Mouse (Mus musculus) lung, embryonic 16.5 days (tissue): Measurements from ENCODE around the gene Rsrc2. TPM values are rescaled to one million over a fixed set of nuclear protein-coding genes. Genes with fewer than 3 reads are reported as not detected.
"Not testable (repeated sequence)": the region's sequence is repeated elsewhere in the genome, so short reads cannot be mapped to it uniquely, and the experiment has no call there.

ENCODE experiments used
- ATAC-seq: fragments of 200-750 bp; cut with Nextera tagmentation; 2 replicates; pipeline ENCODE4 v1.8.0; 2017; ENCODE audit warnings: low read depth, mild to moderate bottlenecking, moderate library complexity
- H3K27ac ChIP-seq: fragments of 300-500 bp; sonication (generic); 2 replicates; pipeline ENCODE4 v1.5.1; 2014; ENCODE audit warnings: mild to moderate bottlenecking, control low read depth, low read length
- H3K27me3 ChIP-seq: fragments of 300-500 bp; sonication (generic); 2 replicates; pipeline ENCODE4 v1.6.1; 2014; ENCODE audit warnings: low read depth, low read length, mixed read lengths; ENCODE audit not compliant: control insufficient read depth, insufficient read depth
- H3K36me3 ChIP-seq: fragments of 300-500 bp; sonication (generic); 2 replicates; pipeline ENCODE4 v1.6.1; 2014; ENCODE audit warnings: low read length; ENCODE audit not compliant: control insufficient read depth, insufficient read depth
- H3K4me1 ChIP-seq: fragments of 300-500 bp; sonication (generic); replicated peaks from 2 replicates; pipeline ENCODE4 v1.6.1; 2014; ENCODE audit warnings: low read length, mixed read lengths; ENCODE audit not compliant: control insufficient read depth, insufficient read depth
- H3K4me2 ChIP-seq: fragments of 300-500 bp; sonication (generic); 2 replicates; pipeline ENCODE4 v1.6.1; 2014; ENCODE audit warnings: low read depth, low read length, control low read depth
- H3K4me3 ChIP-seq: fragments of 300-500 bp; sonication (generic); 2 replicates; pipeline ENCODE4 v1.5.1; 2014; ENCODE audit warnings: mild to moderate bottlenecking, low read length, control low read depth
- H3K9ac ChIP-seq: fragments of 300-500 bp; sonication (generic); 2 replicates; pipeline ENCODE4 v1.6.1; 2014; ENCODE audit warnings: low read length, control low read depth
- H3K9me3 ChIP-seq: fragments of 300-500 bp; sonication (generic); 2 replicates; pipeline ENCODE4 v1.6.1; 2016; ENCODE audit warnings: low read length; ENCODE audit not compliant: control insufficient read depth
- WGBS: fragments of 180-500 bp; shearing (Covaris S2); extraction: QIAGEN DNeasy Blood & Tissue Kit; methylation state at CpG from one replicate; pipeline ENCODE4 v1.1.7; 2014; 5-methylcytosine and 5-hydroxymethylcytosine counted together
- polyA plus RNA-seq: library from polyadenylated mRNA; unstranded; fragments of >200 nt; fragmentation: Nextera tagmentation; extraction: Ambion mirVana; gene quantifications from 2 replicates; pipeline ENCODE4 v1.2.1, GENCODE M21; 2015

Rsrc2 gene
- polyA plus RNA-seq, 1 experiment from 2014 or later = 116 TPM

- 0 out of 2 replicates have a peak overlapping the region, but pooled peaks have one; percentile 24 for H3K27ac ChIP-seq
- 16% methylated on average over 7 of the region's 7 CpGs for WGBS
- H3K4me2 ChIP-seq = peak overlapping the region; percentile 84
- H3K36me3 ChIP-seq = peaks cover 19% of the 10 kb centered on the region
- H3K27me3 ChIP-seq = no peaks in the 10 kb centered on the region
- H3K4me3 ChIP-seq = peak overlapping the region; percentile 86
- no peak for ATAC-seq
- H3K9me3 ChIP-seq = no peaks in the 10 kb centered on the region
- H3K9ac ChIP-seq = peak overlapping the region; percentile 64
- H3K4me1 ChIP-seq = peaks cover 18% of the 10 kb centered on the region
Measured at GRCm38 (mm10) chr5:123747604-123748003, 1.6 kb downstream of the Rsrc2 start.

GRCm38 (mm10) chr5:123746253-123746652 is 3.0 kb downstream of the Rsrc2 start:
- no peaks in the 10 kb centered on the region for H3K9me3 ChIP-seq
- H3K4me1 ChIP-seq = peaks cover 18% of the 10 kb centered on the region
- no peak overlapping the region for H3K4me3 ChIP-seq
- 0 out of 2 replicates have a peak overlapping the region, but pooled peaks have one; percentile 13 for H3K4me2 ChIP-seq
- H3K36me3 ChIP-seq = peaks cover 24% of the 10 kb centered on the region
- no peak for ATAC-seq
- no peak overlapping the region for H3K27ac ChIP-seq
- H3K27me3 ChIP-seq = no peaks in the 10 kb centered on the region
- H3K9ac ChIP-seq = no peak overlapping the region

DNA sequence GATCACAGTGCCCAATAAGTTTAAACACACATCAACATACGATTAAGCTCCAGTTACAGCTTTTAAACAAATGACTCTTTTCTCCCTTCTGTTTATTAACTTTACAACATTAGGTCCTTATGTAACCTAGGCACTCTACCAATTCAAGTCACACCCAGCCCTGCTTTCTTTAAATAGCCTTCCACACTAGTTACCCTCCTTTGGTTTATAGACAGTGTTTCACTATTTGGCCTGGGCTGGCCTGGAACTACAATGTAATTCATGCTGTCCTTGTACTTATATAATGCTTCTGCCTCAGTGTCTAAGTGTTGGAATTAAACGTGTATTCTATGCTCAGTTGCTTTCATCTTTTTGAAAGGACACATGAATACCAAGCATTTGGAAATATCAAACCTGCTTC is 4.9 kb downstream of the Rsrc2 start:
- H3K27me3 ChIP-seq = no peaks in the 10 kb centered on the region
- peaks cover 30% of the 10 kb centered on the region for H3K36me3 ChIP-seq
- H3K4me2 ChIP-seq = no peak overlapping the region
- H3K9me3 ChIP-seq = no peaks in the 10 kb centered on the region
- no peak overlapping the region for H3K27ac ChIP-seq
- ATAC-seq = no peak
- 79% methylated on average over 2 of the region's 2 CpGs for WGBS
- H3K4me1 ChIP-seq = peaks cover 12% of the 10 kb centered on the region
- H3K4me3 ChIP-seq = no peak overlapping the region
- no peak overlapping the region for H3K9ac ChIP-seq

GRCm38 (mm10) chr5:123730981-123731380 is 18.2 kb downstream of the Rsrc2 start:
- no peak overlapping the region for H3K4me3 ChIP-seq
- H3K27me3 ChIP-seq = no peaks in the 10 kb centered on the region
- no peaks in the 10 kb centered on the region for H3K9me3 ChIP-seq
- no peak overlapping the region for H3K4me2 ChIP-seq
- no peak overlapping the region for H3K9ac ChIP-seq
- 99% methylated on average over 2 of the region's 2 CpGs for WGBS
- H3K27ac ChIP-seq = no peak overlapping the region
- peaks cover 52% of the 10 kb centered on the region for H3K36me3 ChIP-seq
- no peak for ATAC-seq
- no peaks in the 10 kb centered on the region for H3K4me1 ChIP-seq

DNA sequence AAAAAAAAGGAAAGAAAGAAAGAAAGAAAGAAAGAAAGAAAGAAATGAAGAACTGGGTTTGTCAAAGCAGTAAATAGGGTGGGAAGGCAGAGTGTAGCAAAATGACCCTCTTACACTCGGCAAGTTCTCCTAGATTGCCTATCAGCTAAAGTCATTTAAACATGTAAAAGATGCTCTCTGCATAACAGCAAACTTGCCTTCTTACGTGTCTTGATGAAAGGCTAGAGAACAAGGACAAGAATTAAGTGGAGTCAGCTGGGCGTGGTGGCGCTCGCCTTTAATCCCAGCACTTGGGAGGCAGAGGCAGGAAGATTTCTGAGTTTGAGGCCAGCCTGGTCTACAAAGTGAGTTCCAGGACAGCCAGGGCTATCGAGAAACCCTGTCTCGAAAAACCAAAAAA is 25.4 kb downstream of the Rsrc2 start:
- 83% methylated on average over 7 of the region's 7 CpGs for WGBS
- not testable (repeated sequence) for H3K9ac ChIP-seq, H3K4me3 ChIP-seq, H3K4me1 ChIP-seq, H3K27me3 ChIP-seq, ATAC-seq, H3K9me3 ChIP-seq, H3K36me3 ChIP-seq, H3K27ac ChIP-seq, H3K4me2 ChIP-seq

DNA sequence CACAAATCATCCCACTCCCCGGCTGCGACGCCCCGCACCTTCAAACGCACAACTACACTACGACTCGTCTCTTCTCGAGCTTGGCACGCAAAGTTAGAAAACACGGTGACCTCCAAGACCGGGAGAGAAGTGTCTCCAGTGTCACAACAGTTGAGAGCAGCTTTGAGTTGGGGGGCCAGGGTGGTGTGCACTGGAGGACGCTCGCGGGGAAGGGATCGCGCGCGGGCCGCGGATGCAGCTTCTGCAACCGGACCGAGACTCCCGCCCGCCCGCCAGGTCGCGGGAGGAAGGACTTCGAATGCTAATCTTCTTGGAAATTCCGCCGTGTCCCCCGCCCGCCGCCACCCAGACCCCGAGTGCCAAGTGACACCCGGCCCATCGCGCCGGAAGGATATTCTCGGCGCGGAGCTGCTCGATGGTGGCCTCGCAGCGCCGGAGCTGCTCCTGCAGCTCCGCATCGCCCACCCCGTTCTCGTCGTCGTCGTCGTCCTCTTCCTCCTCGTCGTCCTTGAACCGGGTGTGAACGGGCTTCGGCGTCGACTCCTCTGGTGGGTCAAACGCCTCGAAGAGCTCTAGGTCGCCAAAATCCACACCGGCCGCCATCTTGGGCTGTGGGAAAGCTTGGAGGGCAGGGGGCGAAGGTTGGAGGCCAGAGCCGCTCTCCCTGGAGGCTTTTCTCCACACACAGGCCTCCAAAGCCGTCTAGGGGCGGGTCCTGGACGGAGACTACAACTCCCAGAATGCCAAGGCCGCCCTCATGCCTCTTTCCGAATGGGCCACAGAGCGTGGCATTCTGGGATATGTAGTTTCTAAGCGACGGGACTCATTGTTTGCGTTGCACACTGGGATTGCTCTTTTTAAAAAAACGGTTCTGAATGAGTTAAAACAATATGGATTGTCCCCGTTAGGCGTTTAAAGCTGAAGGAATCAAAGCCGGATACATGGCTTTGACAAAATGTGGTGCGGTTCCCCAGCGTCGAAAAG is 28.6 kb downstream of the Rsrc2 start, which contains the start of gene Zcchc8:
TSS of gene Zcchc8 (minus strand) at position 773 of the 984 bp plus-strand sequence.
- Histone ChIP-seq H3K27me3 (no peaks in the 10 kb centered on the region), H3K27ac (peak within 1 kb of the TSS; percentile 50), H3K9ac (peak within 1 kb of the TSS; percentile 91), H3K4me2 (peak within 1 kb of the TSS; percentile 72), H3K4me1 (peaks cover 22% of the 10 kb centered on the region), H3K36me3 (no peaks in the 10 kb centered on the region), H3K9me3 (no peaks in the 10 kb centered on the region), H3K4me3 (peak within 1 kb of the TSS; percentile 75)
- ATAC-seq = peak; percentile 100
- WGBS = under 1% methylated on average over 83 of the region's 83 CpGs

GRCm38 (mm10) chr5:123714622-123715021 is 34.6 kb downstream of the Rsrc2 start:
- no peak overlapping the region for H3K4me3 ChIP-seq
- peaks cover 22% of the 10 kb centered on the region for H3K4me1 ChIP-seq
- H3K27ac ChIP-seq = no peak overlapping the region
- no peaks in the 10 kb centered on the region for H3K9me3 ChIP-seq
- no peak overlapping the region for H3K4me2 ChIP-seq
- no peak for ATAC-seq
- H3K27me3 ChIP-seq = no peaks in the 10 kb centered on the region
- WGBS = 78% methylated on average over 4 of the region's 4 CpGs
- H3K9ac ChIP-seq = no peak overlapping the region
- H3K36me3 ChIP-seq = peaks cover 38% of the 10 kb centered on the region

GRCm38 (mm10) chr5:123713782-123714181 is 35.4 kb downstream of the Rsrc2 start:
- H3K9me3 ChIP-seq = no peaks in the 10 kb centered on the region
- ATAC-seq = no peak
- WGBS = 93% methylated on average over 6 of the region's 6 CpGs
- no peak overlapping the region for H3K4me2 ChIP-seq
- H3K27me3 ChIP-seq = no peaks in the 10 kb centered on the region
- H3K4me1 ChIP-seq = peaks cover 15% of the 10 kb centered on the region
- no peak overlapping the region for H3K9ac ChIP-seq
- no peak overlapping the region for H3K4me3 ChIP-seq
- no peak overlapping the region for H3K27ac ChIP-seq
- H3K36me3 ChIP-seq = peaks cover 39% of the 10 kb centered on the region

- H3K27me3 ChIP-seq = no peaks in the 10 kb centered on the region
- no peak overlapping the region for H3K4me3 ChIP-seq
- ATAC-seq = no peak
- WGBS = 53% methylated on average over 4 of the region's 4 CpGs
- H3K27ac ChIP-seq = no peak overlapping the region
- no peaks in the 10 kb centered on the region for H3K9me3 ChIP-seq
- H3K4me1 ChIP-seq = no peaks in the 10 kb centered on the region
- H3K9ac ChIP-seq = no peak overlapping the region
- H3K36me3 ChIP-seq = peaks cover 65% of the 10 kb centered on the region
- H3K4me2 ChIP-seq = no peak overlapping the region
Measured at GRCm38 (mm10) chr5:123709571-123709970, 39.6 kb downstream of the Rsrc2 start.
